Mouse (Mus musculus): ENCODE data around the gene Mkrn2.

Gene Mkrn2

DNA sequence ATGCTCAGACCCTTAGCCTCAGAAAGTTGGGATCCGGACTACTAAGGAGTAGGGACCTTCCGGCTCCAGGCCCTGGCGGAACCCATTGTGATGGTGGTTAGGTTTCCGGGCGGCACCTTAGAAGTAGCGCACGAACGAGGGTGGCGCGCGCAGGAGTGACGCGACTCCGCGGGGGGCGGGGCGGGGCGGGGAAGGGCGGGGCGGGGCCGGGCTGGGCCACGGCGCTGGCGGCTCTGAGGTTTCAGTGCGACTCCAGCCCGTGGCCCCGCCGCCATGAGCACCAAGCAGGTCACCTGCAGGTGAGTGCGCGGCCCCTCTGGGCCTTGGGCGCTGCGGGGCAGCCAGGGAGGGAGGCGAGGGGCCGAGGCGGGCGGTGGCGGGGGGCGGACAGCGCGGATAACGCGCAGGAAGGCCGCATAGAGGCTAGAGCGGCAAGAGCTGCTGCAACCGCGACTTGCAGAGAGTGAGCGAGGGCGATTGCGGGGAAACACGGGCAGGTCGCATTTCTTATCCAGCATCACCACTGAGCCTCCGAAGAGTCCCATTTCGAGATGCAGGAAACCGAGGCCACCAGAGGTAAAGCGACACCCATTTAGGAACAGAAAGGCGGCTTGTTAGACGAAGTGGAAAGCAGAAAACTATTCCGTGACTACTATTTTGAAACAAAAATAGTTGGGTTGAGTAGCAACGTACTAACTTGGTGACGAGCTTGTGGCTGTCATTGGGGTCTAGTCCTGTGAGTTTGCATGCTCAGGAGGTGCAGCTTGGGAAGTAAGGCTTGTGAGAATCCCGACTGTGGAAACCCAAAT lies at the start of gene Mkrn2:
Mkrn2 (plus strand) TSS at position 188 of the 809 bp plus-strand sequence.
- DNase-seq, result peak; percentile 90

DNA sequence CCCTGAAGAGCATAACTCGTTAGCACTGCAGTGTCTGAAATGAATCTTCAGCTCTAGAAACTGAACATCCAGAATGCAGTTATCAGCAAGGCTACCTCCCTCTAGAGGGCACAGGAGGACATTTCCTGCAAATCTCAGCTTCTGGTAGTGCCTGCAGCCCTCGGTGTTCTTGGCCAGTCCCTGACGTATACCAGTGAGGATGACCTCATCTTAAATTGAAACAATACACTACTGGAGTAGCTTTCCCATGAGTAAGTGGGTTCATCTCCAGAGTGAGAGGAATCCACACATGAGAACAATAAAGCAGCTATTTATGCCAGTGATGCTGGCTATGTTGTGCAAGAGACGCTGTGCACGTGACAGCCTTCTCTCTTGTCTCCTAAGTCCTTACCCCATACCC lies 46.2 kb upstream of the Mkrn2 start:
- no peak for DNase-seq

DNA sequence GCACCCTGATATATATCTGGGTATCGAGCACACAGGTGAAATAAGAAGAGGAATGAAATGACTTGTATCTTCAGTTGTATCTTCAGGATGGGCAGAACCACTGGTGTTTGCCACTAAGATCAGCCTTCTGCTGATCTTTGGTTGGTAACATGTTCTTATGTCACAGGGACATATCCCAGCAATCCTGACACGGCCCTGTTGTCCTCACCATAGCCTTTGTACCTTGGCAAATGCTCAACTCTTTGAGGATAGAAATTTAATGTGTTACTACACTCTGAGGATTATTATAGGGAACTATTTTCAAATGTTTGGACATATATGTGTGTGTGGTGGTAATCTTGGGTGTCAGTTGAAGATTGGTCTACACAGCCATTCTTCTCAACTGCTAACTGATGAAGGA lies 43.5 kb upstream of the Mkrn2 start:
- no peak for DNase-seq

DNA sequence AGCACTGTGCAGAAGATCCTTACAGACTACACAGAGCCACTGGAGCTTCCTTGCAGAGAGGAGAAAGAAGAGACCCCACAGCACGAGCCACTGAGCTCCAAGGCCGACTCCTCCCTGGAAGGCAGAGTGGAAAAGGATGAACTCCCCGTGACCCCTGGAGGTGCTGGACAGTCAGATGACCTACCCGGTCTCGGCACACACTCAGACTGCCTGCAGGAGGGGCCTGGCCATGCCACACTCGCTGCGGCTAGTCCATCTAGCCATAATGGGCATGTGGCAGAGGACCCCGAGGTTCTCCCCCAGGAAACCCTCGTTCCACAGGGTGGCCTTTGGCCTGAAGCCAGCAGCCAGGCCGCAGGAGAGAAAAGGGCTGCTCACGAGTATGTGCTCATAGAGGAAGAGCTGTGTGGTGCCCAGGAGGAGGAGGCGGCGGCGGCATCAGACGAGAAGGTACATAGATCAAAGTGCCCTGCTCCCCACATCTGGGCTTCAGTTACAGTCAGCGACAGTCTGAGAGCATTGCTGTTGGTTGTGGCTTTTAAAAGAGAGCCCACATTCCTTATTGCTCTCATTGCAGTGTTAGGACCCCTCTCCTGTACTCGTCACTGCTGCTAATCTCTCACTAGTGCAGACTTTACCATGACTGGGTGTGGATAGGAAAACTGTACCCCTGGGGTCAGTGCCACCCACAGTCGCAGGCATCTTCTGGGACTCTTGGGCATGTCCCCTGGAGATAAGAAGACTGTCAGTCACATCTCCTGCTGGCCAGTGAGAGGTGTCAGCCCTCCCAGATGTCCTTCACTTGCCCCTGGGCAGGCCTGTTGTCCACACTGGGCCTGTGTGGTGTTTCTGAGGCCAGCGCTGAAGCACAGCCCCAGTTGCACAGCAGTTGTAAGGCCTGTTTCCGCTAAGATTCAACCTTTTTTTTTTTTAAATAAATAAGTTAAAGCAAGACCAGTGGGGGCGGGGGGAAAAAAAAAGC lies 41.8 kb upstream of the Mkrn2 start:
- DNase-seq, result no peak

GRCm38 (mm10) chr6:115565479-115566045 lies 36.1 kb upstream of the Mkrn2 start:
- DNase-seq, result no peak

- no peak for DNase-seq
Measured at GRCm38 (mm10) chr6:115574171-115574570, 27.5 kb upstream of the Mkrn2 start.

DNA sequence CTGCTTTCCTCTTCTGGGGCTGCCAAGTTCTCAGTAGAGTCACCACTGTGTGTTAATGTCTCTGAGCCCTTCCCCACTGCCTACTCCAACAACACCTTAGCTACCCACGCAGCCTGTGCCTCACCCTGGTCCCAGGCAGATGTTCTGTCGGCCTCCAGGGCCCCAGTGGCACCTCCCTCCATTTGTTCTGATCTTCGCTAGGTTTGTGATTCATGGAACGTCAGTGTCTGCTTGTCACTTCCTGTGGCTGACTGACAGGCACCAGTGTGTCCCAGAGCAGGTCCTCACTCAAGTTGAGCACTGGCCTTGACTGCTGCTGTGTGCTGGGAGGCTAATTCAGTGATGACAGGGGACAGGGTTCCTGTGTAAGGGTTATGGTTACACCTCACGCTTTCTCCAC lies 24.3 kb upstream of the Mkrn2 start:
- DNase-seq, result no peak

DNA sequence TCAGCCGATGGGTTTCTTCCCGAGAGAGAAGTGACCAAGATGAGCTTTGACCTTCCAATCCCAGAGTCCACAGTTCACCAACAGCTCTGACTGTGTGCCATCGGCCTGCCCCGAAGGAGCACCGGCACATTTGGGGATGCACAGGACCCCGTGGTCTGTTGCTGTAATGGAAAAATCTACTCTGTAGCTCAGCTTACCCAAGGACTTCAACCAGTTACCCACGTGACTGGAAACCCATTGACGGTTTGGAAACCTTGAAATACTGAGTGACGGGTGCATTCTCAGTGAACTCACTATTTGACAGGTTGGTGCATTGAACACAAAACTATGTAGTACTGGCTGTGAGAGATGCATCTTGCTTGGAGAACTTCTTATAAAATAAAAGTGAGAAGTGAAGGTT lies 23.8 kb upstream of the Mkrn2 start:
- DNase-seq, result no peak

DNA sequence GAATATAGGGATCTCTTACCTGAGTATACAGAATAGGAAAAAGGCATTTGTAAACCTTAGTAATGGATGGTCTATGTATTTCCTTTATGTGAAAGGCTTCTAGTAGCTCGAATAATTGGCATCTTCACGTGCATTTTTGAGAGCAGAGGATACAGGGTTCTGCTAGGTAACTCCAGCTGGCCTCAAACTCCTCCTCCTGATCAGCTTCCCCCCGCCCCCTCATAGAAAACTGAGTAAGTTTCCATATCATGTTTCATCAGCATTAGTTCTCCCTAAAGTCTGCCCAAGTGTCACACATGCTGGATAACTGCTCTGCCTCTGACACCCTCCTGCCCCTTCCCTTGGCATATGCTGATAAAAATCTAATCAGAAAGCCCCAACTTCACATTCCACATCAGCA lies 20.9 kb upstream of the Mkrn2 start:
- no peak for DNase-seq

GRCm38 (mm10) chr6:115582328-115583115 lies 19.2 kb upstream of the Mkrn2 start:
- peak; percentile 20 to 21 for DNase-seq

- peak in 1 of 2 experiments; percentile 42 for DNase-seq
Measured at GRCm38 (mm10) chr6:115583430-115584125, 18.1 kb upstream of the Mkrn2 start.

DNA sequence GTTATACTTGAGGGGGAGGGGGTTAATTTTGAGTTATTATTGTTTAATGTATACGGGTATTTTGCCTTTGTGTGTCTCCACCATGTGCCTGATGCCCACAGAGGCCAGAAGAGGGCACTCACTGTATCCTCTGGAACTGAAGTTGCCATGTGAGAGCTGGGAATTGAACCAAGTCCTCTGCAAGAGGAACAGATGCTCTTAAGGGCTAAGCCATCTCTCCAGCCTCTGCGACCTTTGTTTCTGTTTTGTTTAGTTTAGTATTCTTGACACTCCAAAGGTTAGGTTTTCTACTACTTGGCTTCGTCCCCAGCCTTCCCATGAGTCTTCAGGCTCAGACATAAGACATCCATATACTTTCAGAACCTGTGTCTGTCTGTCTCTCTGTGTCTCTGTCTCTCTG lies 17.5 kb upstream of the Mkrn2 start:
- DNase-seq, result peak in 1 of 2 experiments; percentile 2

DNA sequence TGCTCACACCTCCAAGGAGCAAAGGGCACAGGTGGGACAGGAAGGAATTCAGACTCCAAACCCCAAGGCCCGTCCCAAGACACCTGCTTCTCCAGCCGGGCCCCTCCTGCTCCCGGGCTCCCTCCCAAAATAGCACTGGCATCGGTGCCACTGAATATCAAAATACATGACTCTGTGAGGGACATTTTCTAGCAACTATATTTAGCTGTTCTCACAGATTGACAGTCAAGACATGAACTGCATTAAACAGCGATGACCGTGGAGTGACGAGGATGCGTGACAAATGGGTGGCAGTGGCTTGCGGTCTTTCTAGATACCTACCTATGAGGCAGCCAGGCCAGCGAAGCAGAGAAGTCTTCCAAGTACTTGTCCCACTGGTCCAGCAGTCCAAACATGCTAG lies 15.4 kb upstream of the Mkrn2 start:
- no peak for DNase-seq

DNA sequence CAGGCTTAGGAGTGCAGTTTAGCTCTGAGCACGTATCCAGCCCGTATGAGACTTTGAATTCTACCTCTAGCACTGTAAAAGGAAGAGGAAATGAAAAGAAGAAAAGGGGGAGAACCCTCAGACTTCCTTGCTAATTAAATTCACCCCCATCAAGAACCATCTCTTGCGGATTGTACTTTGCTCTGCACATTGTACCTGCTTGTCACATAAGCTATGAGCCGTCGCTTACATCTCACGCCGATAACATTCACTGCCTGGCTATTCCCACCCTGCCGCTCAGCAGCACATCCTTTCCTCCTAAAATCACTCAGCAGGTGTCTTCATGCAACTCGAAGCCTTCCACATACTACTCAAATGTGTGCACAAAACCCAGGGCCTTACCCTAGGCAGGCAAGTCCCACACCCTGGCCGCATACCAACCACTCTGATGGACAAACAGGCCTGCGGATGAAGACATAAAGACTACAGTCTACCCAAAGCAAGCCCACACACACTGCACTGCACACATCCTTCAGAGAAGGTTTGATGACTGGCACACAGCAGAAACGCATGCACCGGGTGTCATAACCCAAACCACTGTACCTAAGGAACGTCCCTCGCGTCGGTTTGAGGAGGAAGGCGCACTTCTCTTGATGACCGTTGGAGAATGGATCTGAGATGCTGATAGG lies 9.9 kb upstream of the Mkrn2 start:
- DNase-seq, result no peak

GRCm38 (mm10) chr6:115592458-115592857 lies 9.2 kb upstream of the Mkrn2 start, which contains the start of gene Mkrn2os:
TSS of gene Mkrn2os (minus strand) at chr6:115592576.
- DNase-seq, result no peak

DNA sequence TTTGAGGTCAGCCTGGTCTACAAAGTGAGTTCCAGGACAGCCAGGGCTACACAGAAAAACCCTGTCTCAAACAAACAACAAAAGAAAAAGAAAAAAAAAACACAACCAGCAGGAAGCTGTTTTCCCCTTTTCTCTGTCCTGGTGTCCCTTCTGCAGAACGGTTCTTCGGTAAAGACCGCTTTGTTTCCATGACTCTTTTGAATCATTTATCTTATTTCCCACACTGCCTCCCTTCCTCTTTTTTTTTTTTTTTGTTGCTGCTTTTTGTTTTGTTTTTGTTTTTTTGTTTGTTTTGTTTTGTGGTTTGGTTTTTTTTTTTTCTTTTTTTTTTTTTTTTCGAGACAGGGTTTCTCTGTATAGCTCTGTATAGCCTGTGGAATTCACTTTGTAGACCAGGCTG lies 8.4 kb upstream of the Mkrn2 start:
- DNase-seq, result no peak

DNA sequence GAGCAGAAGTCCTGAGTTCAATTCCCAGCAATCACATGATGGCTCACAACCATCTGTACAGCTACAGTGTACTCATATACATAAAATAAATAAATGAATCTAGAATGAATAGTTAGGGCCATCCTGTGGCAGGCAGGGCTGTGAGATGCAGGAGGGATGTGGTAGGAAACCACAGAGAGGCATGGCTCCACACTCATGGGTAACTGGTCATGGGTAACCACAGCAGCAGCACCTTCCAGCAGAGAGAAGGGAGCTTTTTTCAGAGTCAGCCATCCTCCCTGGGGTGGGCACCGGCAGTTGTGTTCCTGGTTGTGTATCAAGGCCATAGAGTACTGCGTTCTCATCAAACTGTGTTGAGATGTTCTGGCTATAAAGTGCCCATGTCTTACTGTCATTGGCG lies 7.2 kb upstream of the Mkrn2 start:
- DNase-seq, result peak; percentile 26 to 36

DNA sequence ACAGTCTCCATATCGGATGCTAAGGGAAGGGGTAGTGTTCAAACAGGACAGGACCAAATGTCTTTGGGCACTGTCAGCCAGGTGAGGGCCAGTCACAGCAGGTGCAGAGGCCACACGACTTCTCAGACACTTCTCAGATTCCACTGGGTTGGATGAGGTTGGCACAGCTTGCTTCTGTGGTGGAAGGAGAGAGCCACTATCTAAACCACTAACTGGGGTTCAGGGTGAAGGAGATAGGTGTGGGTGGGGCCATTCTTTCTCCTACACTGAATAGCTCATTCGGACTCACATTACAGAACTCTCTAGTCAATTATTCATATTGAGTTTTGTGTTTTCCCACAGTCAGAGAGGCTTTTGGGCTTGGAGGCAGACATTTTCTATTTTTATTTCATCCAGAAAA lies 6.0 kb upstream of the Mkrn2 start:
- DNase-seq, result no peak

DNA sequence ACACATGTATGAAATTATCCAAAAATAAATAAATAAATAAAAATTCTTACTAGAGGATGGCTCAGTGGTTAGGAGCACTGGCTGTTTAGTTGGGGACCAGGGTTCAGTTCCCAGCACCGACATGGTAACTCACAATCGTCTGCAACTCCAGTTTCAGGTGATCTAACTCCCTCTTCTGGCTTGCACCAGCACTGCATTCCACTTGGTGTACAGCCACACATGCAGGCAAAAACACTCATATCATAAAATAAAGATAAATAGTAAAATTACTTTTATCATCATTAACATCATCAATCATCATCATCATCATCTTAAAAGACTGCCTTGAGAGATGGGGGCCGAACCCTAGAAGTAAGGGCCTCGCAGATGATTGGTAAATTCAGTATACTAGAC lies 384 bp upstream of the Mkrn2 start:
- no peak for DNase-seq

- DNase-seq, result no peak
Measured at GRCm38 (mm10) chr6:115606461-115606860, 4.8 kb downstream of the Mkrn2 start.

- no peak for DNase-seq
Measured at GRCm38 (mm10) chr6:115607429-115607828, 5.7 kb downstream of the Mkrn2 start.
